Mouse (Mus musculus) kidney, adult 2 months (tissue): ENCODE data around the gene Gm1043.

Source experiments
- CTCF ChIP-seq: fragments of 200-500 bp; conservative IDR thresholded peaks from 2 replicates; pipeline ENCODE4 v1.5.1; 2011; ENCODE audit warnings: low read depth, mild to moderate bottlenecking, control low read depth, low read length, moderate library complexity, mixed read lengths; ENCODE audit not compliant: insufficient read depth, insufficient read length
- POLR2A ChIP-seq: fragments of 200-500 bp; IDR thresholded peaks from one replicate; pipeline ENCODE4 v1.6.1; 2011; ENCODE audit warnings: low read depth, low read length, control low read depth

GRCm38 (mm10) chr5:37257243-37257642 is 172.1 kb downstream of the Gm1043 start:
- TF ChIP-seq POLR2A (no peak), CTCF (no peak)
